Mouse (Mus musculus) midbrain, postnatal 0 days (tissue): Measurements from ENCODE around the gene Golga2. TPM values are rescaled to one million over a fixed set of nuclear protein-coding genes. Genes with fewer than 3 reads are reported as not detected.

Experiments
- ATAC-seq: fragments of 200-750 bp; cut with Nextera tagmentation; 2 replicates; pipeline ENCODE4 v1.8.0; 2017; ENCODE audit warnings: moderate number of reproducible peaks, mild to moderate bottlenecking, moderate TSS enrichment, moderate library complexity; ENCODE audit not compliant: low FRiP score
- DNase-seq: peaks from one replicate; pipeline ENCODE4 v3.0.0-alpha.2; 2015; ENCODE audit warnings: low spot score
- H3K27ac ChIP-seq: fragments of 300-500 bp; sonication (generic); 2 replicates; pipeline ENCODE4 v1.5.1; 2014; ENCODE audit warnings: low read depth, mild to moderate bottlenecking, low read length, mixed read lengths
- H3K27me3 ChIP-seq: fragments of 300-500 bp; sonication (generic); 2 replicates; pipeline ENCODE4 v1.6.1; 2014; ENCODE audit warnings: low read length, control low read depth, mixed read lengths; ENCODE audit not compliant: insufficient read depth
- H3K36me3 ChIP-seq: fragments of 300-500 bp; sonication (generic); 2 replicates; pipeline ENCODE4 v1.6.1; 2014; ENCODE audit warnings: low read length, control low read depth, mixed read lengths; ENCODE audit not compliant: insufficient read depth
- H3K4me1 ChIP-seq: fragments of 300-500 bp; sonication (generic); 2 replicates; pipeline ENCODE4 v1.6.1; 2014; ENCODE audit warnings: mild to moderate bottlenecking, control low read depth, antibody characterized with exemption, low read length, mixed read lengths; ENCODE audit not compliant: insufficient read depth
- H3K4me2 ChIP-seq: fragments of 300-500 bp; sonication (generic); 2 replicates; pipeline ENCODE4 v1.6.1; 2014; ENCODE audit warnings: low read depth, mild to moderate bottlenecking, low read length, mixed read lengths; ENCODE audit not compliant: poor library complexity, severe bottlenecking
- H3K4me3 ChIP-seq: fragments of 300-500 bp; sonication (generic); 2 replicates; pipeline ENCODE4 v1.5.1; 2014; ENCODE audit warnings: low read depth, mild to moderate bottlenecking, low read length, moderate library complexity
- H3K9ac ChIP-seq: fragments of 300-500 bp; sonication (generic); replicated peaks from 2 replicates; pipeline ENCODE4 v1.6.1; 2014; ENCODE audit warnings: mild to moderate bottlenecking, low read length, moderate library complexity, mixed read lengths; ENCODE audit not compliant: poor library complexity, severe bottlenecking
- H3K9me3 ChIP-seq: fragments of 300-500 bp; sonication (generic); 2 replicates; pipeline ENCODE4 v1.6.1; 2016; ENCODE audit warnings: low read length, control low read depth
- CTCF ChIP-seq: IDR thresholded peaks from 2 replicates; pipeline ENCODE4 v1.5.1; 2016; ENCODE audit warnings: antibody characterized with exemption, mild to moderate bottlenecking
- WGBS: fragments of 180-500 bp; shearing (Covaris S2); extraction: QIAGEN DNeasy Blood & Tissue Kit; methylation state at CpG from one replicate; pipeline ENCODE4 v1.1.7; 2014; 5-methylcytosine and 5-hydroxymethylcytosine counted together
- polyA plus RNA-seq: library from polyadenylated mRNA; unstranded; fragments of >200 nt; fragmentation: Nextera tagmentation; extraction: Ambion mirVana; gene quantifications from 2 replicates; pipeline ENCODE4 v1.2.1, GENCODE M21; 2015
- total RNA-seq: library from RNA; depleted of rRNA; stranded (reverse); fragments of >200 nt; gene quantifications from 2 replicates; pipeline ENCODE4 v1.2.3, GENCODE M21; 2014

Golga2 gene
- total and polyA plus RNA-seq, 2 experiments from 2014 or later = 30.1 to 57.4 TPM

GRCm38 (mm10) chr2:32350471-32351051 is 63.4 kb downstream of the Golga2 start:
- Histone ChIP-seq H3K9me3 (no peaks in the 10 kb centered on the region), H3K27me3 (no peaks in the 10 kb centered on the region), H3K36me3 (peaks cover 6% of the 10 kb centered on the region; the same call in 1 of the 2 replicates), H3K4me1 (peaks cover 5% of the 10 kb centered on the region; the same call in 1 of the 2 replicates), H3K4me3 (peak overlapping the region; percentile 82; the same call in 1 of the 2 replicates), H3K4me2 (peak overlapping the region; percentile 71), H3K27ac (no peak overlapping the region), H3K9ac (peak overlapping the region; percentile 34; the same call in 1 of the 2 replicates)
- ATAC-seq (no peak), DNase-seq (no peak)
- WGBS = 50% methylated on average over 13 of the region's 13 CpGs
- TF ChIP-seq CTCF = no peak

- Histone ChIP-seq H3K9ac (peak overlapping the region; percentile 92), H3K4me2 (peak overlapping the region; percentile 71), H3K36me3 (peaks cover 6% of the 10 kb centered on the region; the same call in 1 of the 2 replicates), H3K27ac (peak overlapping the region; percentile 96), H3K4me1 (peaks cover 5% of the 10 kb centered on the region; the same call in 1 of the 2 replicates), H3K9me3 (no peaks in the 10 kb centered on the region), H3K4me3 (peak overlapping the region; percentile 82), H3K27me3 (no peaks in the 10 kb centered on the region)
- 51% methylated on average over 9 of the region's 9 CpGs for WGBS
- TF ChIP-seq CTCF = no peak
- no peak for ATAC-seq
- no peak for DNase-seq
Measured at GRCm38 (mm10) chr2:32351471-32351961, 64.3 kb downstream of the Golga2 start.

GRCm38 (mm10) chr2:32352151-32353006 is 65.2 kb downstream of the Golga2 start, which contains the start of gene Ciz1:
Gene Ciz1, plus strand, starts transcription at chr2:32352327.
- Histone ChIP-seq H3K4me3 (peak within 1 kb of the TSS; percentile 82), H3K4me1 (peaks cover 5% of the 10 kb centered on the region; the same call in 1 of the 2 replicates), H3K27ac (peak within 1 kb of the TSS; percentile 96), H3K36me3 (peaks cover 6% of the 10 kb centered on the region; the same call in 1 of the 2 replicates), H3K4me2 (peak within 1 kb of the TSS; percentile 71), H3K9me3 (no peaks in the 10 kb centered on the region), H3K9ac (peak within 1 kb of the TSS; percentile 92), H3K27me3 (no peaks in the 10 kb centered on the region)
- DNase-seq = peak; percentile 66
- ATAC-seq = peak; percentile 67
- WGBS = under 1% methylated on average over 25 of the region's 52 CpGs
- 0 out of 2 replicates have a peak, but pooled peaks have one; percentile 2 for TF ChIP-seq CTCF

- DNase-seq (peak; percentile 91), ATAC-seq (peak; percentile 72)
- Histone ChIP-seq H3K9me3 (no peaks in the 10 kb centered on the region), H3K4me3 (peak within 1 kb of the TSS; percentile 82), H3K36me3 (peaks cover 4% of the 10 kb centered on the region; the same call in 1 of the 2 replicates), H3K4me2 (peak within 1 kb of the TSS; percentile 71), H3K4me1 (peaks cover 5% of the 10 kb centered on the region; the same call in 1 of the 2 replicates), H3K27ac (peak within 1 kb of the TSS; percentile 96), H3K9ac (peak within 1 kb of the TSS; percentile 92), H3K27me3 (no peaks in the 10 kb centered on the region)
- WGBS = under 1% methylated on average over 57 of the region's 63 CpGs
- peak; percentile 97 for TF ChIP-seq CTCF
Measured at GRCm38 (mm10) chr2:32353007-32353542, 65.9 kb downstream of the Golga2 start, which contains the start of gene Dnm1. Gene Dnm1, minus strand, starts transcription at chr2:32353338.

- TF ChIP-seq CTCF = no peak
- DNase-seq = no peak
- no peak for ATAC-seq
- Histone ChIP-seq H3K36me3 (no peaks in the 10 kb centered on the region), H3K27me3 (no peaks in the 10 kb centered on the region), H3K4me1 (peaks cover 5% of the 10 kb centered on the region; the same call in 1 of the 2 replicates), H3K27ac (no peak overlapping the region), H3K9ac (no peak overlapping the region), H3K4me2 (no peak overlapping the region; the same call in 1 of the 2 replicates), H3K4me3 (no peak overlapping the region), H3K9me3 (no peaks in the 10 kb centered on the region)
- WGBS = 75% methylated on average over 6 of the region's 6 CpGs
Measured at GRCm38 (mm10) chr2:32353836-32354235, 66.7 kb downstream of the Golga2 start.
